Mouse (Mus musculus) megakaryocyte, embryonic 14.5 days (primary cell): ENCODE data around the gene Defb26.

ENCODE experiments used
- FLI1 ChIP-seq: IDR thresholded peaks from 2 replicates; pipeline ENCODE4 v1.6.1; 2012; ENCODE audit warnings: low read length, inconsistent platforms, mixed read lengths
- GATA1 ChIP-seq: IDR thresholded peaks from 3 replicates; pipeline ENCODE4 v1.6.1; 2012; ENCODE audit warnings: mixed read lengths, low read length, inconsistent platforms, borderline replicate concordance

- TF ChIP-seq GATA1 (no peak), FLI1 (no peak)
Measured at GRCm38 (mm10) chr2:152553774-152554423, 42.4 kb upstream of the Defb26 start.
